Mouse (Mus musculus): Measurements from ENCODE around the gene Nudt6. TPM values are rescaled to one million over a fixed set of nuclear protein-coding genes. Genes with fewer than 3 reads are reported as not detected.

Nudt6 gene
- polyA plus RNA-seq, 1 experiment from 2014 or later = 18.2 TPM

- Histone ChIP-seq H3K9ac (ENCODE audit: low read depth, low read length) (no peak overlapping the region), H3K4me1 (replicated peaks; ENCODE audit: insufficient read depth, low read length) (no peaks in the 10 kb centered on the region), H3K9me3 (replicated peaks; ENCODE audit: low read length) (no peaks in the 10 kb centered on the region), H3K27me3 (ENCODE audit: insufficient read depth, low read length) (no peaks in the 10 kb centered on the region), H3K4me3 (replicated peaks; ENCODE audit: low read depth, low read length) (no peak overlapping the region), H3K4me2 (ENCODE audit: low read length) (no peak overlapping the region), H3K27ac (no peak overlapping the region), H3K36me3 (ENCODE audit: insufficient read depth, low read length) (no peaks in the 10 kb centered on the region)
- WGBS = 52% methylated on average over 14 of the region's 14 CpGs
- peak; percentile 88 for TF ChIP-seq CTCF (IDR thresholded peaks at IDR 0.05; ENCODE audit: low read depth)
- ATAC-seq (replicated peaks; ENCODE audit: low FRiP score, low read depth) (no peak), DNase-seq (ENCODE audit: low spot score) (peak; percentile 93)
Measured at GRCm38 (mm10) chr3:37414413-37414960, 5.5 kb downstream of the Nudt6 start.

- Histone ChIP-seq H3K9me3 (replicated peaks; ENCODE audit: low read length) (no peaks in the 10 kb centered on the region), H3K9ac (ENCODE audit: low read depth, low read length) (no peak overlapping the region), H3K27me3 (ENCODE audit: insufficient read depth, low read length) (no peaks in the 10 kb centered on the region), H3K4me1 (replicated peaks; ENCODE audit: insufficient read depth, low read length) (no peaks in the 10 kb centered on the region), H3K4me2 (ENCODE audit: low read length) (no peak overlapping the region), H3K4me3 (replicated peaks; ENCODE audit: low read depth, low read length) (no peak overlapping the region), H3K27ac (no peak overlapping the region), H3K36me3 (ENCODE audit: insufficient read depth, low read length) (no peaks in the 10 kb centered on the region)
- ATAC-seq (replicated peaks; ENCODE audit: low FRiP score, low read depth) = no peak
- WGBS = 80% methylated on average over 3 of the region's 3 CpGs
- TF ChIP-seq CTCF (IDR thresholded peaks at IDR 0.05; ENCODE audit: low read depth) = no peak
- DNase-seq (ENCODE audit: low spot score) = no peak
Measured at GRCm38 (mm10) chr3:37413446-37413845, 6.6 kb downstream of the Nudt6 start.

DNA sequence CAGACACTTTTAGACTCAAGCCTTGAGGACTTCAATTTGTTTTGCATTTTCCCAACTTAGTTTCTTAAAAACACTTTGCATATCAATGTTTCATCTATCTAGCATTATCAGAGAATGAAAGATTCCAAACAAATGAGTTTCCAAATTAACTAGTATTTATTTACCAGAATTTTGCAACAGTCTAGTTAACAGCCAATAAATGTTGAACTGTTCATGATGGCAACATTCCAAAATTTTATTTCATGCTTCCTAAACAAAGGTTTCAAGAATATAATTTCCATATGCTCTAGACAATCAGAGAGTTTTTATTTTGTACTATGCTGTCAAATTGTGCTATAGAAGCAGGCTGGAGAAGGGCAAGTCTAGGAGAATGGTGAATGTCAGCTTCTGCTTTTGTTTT is 12.4 kb downstream of the Nudt6 start:
- DNase-seq (ENCODE audit: low spot score) = no peak
- Histone ChIP-seq H3K36me3 (ENCODE audit: insufficient read depth, low read length) (no peaks in the 10 kb centered on the region), H3K9ac (ENCODE audit: low read depth, low read length) (no peak overlapping the region), H3K4me2 (ENCODE audit: low read length) (no peak overlapping the region), H3K27me3 (ENCODE audit: insufficient read depth, low read length) (no peaks in the 10 kb centered on the region), H3K27ac (no peak overlapping the region), H3K4me1 (replicated peaks; ENCODE audit: insufficient read depth, low read length) (no peaks in the 10 kb centered on the region), H3K4me3 (replicated peaks; ENCODE audit: low read depth, low read length) (no peak overlapping the region), H3K9me3 (replicated peaks; ENCODE audit: low read length) (no peaks in the 10 kb centered on the region)
- TF ChIP-seq CTCF (IDR thresholded peaks at IDR 0.05; ENCODE audit: low read depth) = no peak
- no peak for ATAC-seq (replicated peaks; ENCODE audit: low FRiP score, low read depth)

DNA sequence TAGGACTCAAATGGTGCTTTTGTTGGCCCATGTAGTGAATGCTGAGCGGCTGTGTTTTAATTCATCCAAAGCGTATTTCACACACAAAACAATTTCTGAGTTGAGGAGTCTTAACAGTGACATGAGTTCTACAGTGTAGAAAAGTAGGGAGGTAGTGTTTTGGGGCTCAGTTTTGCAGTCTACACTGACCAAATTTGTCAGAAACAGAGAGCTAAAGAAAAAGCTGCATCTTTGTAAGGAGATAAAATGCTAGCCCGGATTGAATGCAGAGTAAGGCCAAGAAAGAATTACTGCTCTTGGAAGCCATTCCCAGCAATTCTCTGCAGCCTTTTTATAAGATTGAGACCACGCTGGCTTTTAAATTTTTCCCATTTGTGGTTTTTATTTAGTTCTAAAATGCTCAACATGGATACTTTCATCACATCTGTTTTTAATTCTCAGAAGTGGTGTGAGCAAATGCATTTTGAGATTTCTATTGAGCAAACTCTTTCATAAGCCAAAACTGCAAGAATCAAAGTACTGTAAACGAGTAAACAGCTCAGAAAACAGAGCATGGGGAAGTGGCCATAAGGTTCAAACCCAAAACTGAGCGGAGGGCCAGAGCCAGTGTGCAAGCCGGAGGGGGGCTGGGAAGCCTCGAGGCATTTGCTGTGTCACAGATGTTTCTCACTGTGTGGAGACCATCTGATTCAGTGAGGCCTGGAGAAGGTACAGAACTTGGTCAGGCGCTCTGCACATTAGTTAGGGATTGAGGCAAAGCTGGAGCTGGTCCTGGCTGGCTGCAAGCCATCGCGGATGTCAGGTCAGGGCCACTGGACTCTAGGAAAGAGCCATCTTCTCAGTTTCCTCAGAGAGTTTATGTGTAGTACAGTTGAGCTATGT is 18.0 kb downstream of the Nudt6 start:
- no peaks in the 10 kb centered on the region for H3K4me1 ChIP-seq (replicated peaks; ENCODE audit: insufficient read depth, low read length)
- ATAC-seq (replicated peaks; ENCODE audit: low FRiP score, low read depth) = no peak
- H3K4me2 ChIP-seq (ENCODE audit: low read length) = no peak overlapping the region
- DNase-seq (ENCODE audit: low spot score) = peak; percentile 25
- no peaks in the 10 kb centered on the region for H3K9me3 ChIP-seq (replicated peaks; ENCODE audit: low read length)
- H3K4me3 ChIP-seq (replicated peaks; ENCODE audit: low read depth, low read length) = no peak overlapping the region
- no peaks in the 10 kb centered on the region for H3K27me3 ChIP-seq (ENCODE audit: insufficient read depth, low read length)
- H3K9ac ChIP-seq (ENCODE audit: low read depth, low read length) = no peak overlapping the region
- no peak for TF ChIP-seq CTCF (IDR thresholded peaks at IDR 0.05; ENCODE audit: low read depth)
- 66% methylated on average over 11 of the region's 11 CpGs for WGBS
- H3K27ac ChIP-seq = peak overlapping the region; percentile 44; the same call in 1 of the 2 replicates
- H3K36me3 ChIP-seq (ENCODE audit: insufficient read depth, low read length) = no peaks in the 10 kb centered on the region

- no peaks in the 10 kb centered on the region for H3K9me3 ChIP-seq (replicated peaks; ENCODE audit: low read length)
- no peak overlapping the region for H3K9ac ChIP-seq (ENCODE audit: low read depth, low read length)
- no peak for DNase-seq (ENCODE audit: low spot score)
- no peak for TF ChIP-seq CTCF (IDR thresholded peaks at IDR 0.05; ENCODE audit: low read depth)
- no peaks in the 10 kb centered on the region for H3K36me3 ChIP-seq (ENCODE audit: insufficient read depth, low read length)
- no peak for ATAC-seq (replicated peaks; ENCODE audit: low FRiP score, low read depth)
- no peaks in the 10 kb centered on the region for H3K4me1 ChIP-seq (replicated peaks; ENCODE audit: insufficient read depth, low read length)
- no peaks in the 10 kb centered on the region for H3K27me3 ChIP-seq (ENCODE audit: insufficient read depth, low read length)
- H3K4me3 ChIP-seq (replicated peaks; ENCODE audit: low read depth, low read length) = no peak overlapping the region
- 77% methylated on average over 7 of the region's 7 CpGs for WGBS
- no peak overlapping the region for H3K4me2 ChIP-seq (ENCODE audit: low read length)
- no peak overlapping the region for H3K27ac ChIP-seq
Measured at GRCm38 (mm10) chr3:37398661-37399395, 21.2 kb downstream of the Nudt6 start.

- ATAC-seq (replicated peaks; ENCODE audit: low FRiP score, low read depth) (no peak), DNase-seq (ENCODE audit: low spot score) (no peak)
- no peak for TF ChIP-seq CTCF (IDR thresholded peaks at IDR 0.05; ENCODE audit: low read depth)
- no peak overlapping the region for H3K27ac ChIP-seq
- H3K4me2 ChIP-seq (ENCODE audit: low read length) = no peak overlapping the region
- H3K9ac ChIP-seq (ENCODE audit: low read depth, low read length) = no peak overlapping the region
- WGBS = 80% methylated on average over 3 of the region's 3 CpGs
- no peaks in the 10 kb centered on the region for H3K4me1 ChIP-seq (replicated peaks; ENCODE audit: insufficient read depth, low read length)
- H3K4me3 ChIP-seq (replicated peaks; ENCODE audit: low read depth, low read length) = no peak overlapping the region
- no peaks in the 10 kb centered on the region for H3K27me3 ChIP-seq (ENCODE audit: insufficient read depth, low read length)
- no peaks in the 10 kb centered on the region for H3K36me3 ChIP-seq (ENCODE audit: insufficient read depth, low read length)
- no peaks in the 10 kb centered on the region for H3K9me3 ChIP-seq (replicated peaks; ENCODE audit: low read length)
Measured at GRCm38 (mm10) chr3:37397646-37398045, 22.4 kb downstream of the Nudt6 start.
